ENCODE assay signal across 15 mouse cellular contexts in the genomic region with DNA sequence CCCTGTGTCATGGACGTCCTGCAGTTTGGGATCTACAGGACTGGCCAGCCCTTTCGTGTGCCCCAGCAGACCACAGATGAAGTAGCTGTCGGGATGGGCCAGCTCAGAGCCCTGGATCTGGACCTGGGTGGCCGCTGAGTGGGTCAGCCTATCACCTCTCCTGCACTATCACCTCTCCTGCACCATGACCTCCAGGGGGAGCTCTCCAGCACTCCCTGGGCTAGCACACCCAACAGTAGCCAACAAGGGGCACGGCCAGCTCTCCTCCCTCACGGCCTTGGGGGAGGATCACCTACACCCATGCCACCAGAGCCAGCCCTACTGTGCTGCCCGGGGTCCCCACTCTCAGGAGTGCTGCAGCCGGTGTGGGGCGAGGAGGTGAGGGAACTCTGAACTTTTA. TPM values are rescaled to one million over a fixed set of nuclear protein-coding genes. Genes with fewer than 3 reads are reported as not detected.
DNase-seq lines count a peak whose midpoint lies in the region; ATAC-seq and TF ChIP-seq lines count a peak whose summit lies in the region.
"Had no signal": no experiment of that assay in that cellular context is flagged by ENCODE, and none has a peak within 500 bp of the region (broad histone marks: within the 10 kb centered on the region; RNA-seq: fewer than 3 reads in every experiment).

No protein-coding gene starts in this region.

- ATAC-seq in stomach, postnatal 0 days (ENCODE audit: low FRiP score, low TSS enrichment), result no peak
- ATAC-seq: midbrain, embryonic 15.5 days had no signal

- no peak overlapping the region for H3K4me3 ChIP-seq in left cerebral cortex, adult 2 months
- H3K4me3 ChIP-seq in E14TG2a.4 (replicated peaks; ENCODE audit: low read length), result no peak overlapping the region
- H3K4me3 ChIP-seq in stomach, postnatal 0 days (ENCODE audit: low read depth, low read length), result no peak overlapping the region
- H3K4me3 ChIP-seq: erythroblast, embryonic 14.5 days; heart, embryonic 10.5 days; hindbrain, embryonic 12.5 days; lung, embryonic 15.5 days; midbrain, embryonic 15.5 days had no signal

- no peak for DNase-seq in left cerebral cortex, adult 2 months (ENCODE audit: extremely low spot score in 1 of 2, low spot score in 2 of 2)
- DNase-seq in left cerebral cortex, adult 9 months (ENCODE audit: low spot score in 2 of 2), result no peak
- DNase-seq in ZHBTc4 (ENCODE audit: low read depth, low spot score), result peak; percentile 33
- DNase-seq in stomach, postnatal 0 days (ENCODE audit: low spot score), result no peak
- DNase-seq in cerebellum, adult 11-12 months, result no peak
- no peak for DNase-seq in right cerebral cortex, adult 18-20 months
- DNase-seq: kidney, postnatal 14 days had no signal

- peak; percentile 12 for TF ChIP-seq CTCF in left cerebral cortex, adult 2 months (IDR thresholded peaks at IDR 0.05)
- TF ChIP-seq CTCF in E14TG2a.4 (conservative IDR thresholded peaks at IDR 0.05; ENCODE audit: low read length), result peak; percentile 40
- TF ChIP-seq CTCF in stomach, postnatal 0 days (IDR thresholded peaks at IDR 0.05; ENCODE audit: low read depth), result peak; percentile 36

- 71% methylated on average over 9 of the region's 9 CpGs for WGBS in stomach, postnatal 0 days

- intact Hi-C loops in left cerebral cortex, adult 2 months (cut with DNase I), result no loop called here

- no peak overlapping the region for H3K4me2 ChIP-seq in stomach, postnatal 0 days (replicated peaks; ENCODE audit: low read depth)
- H3K4me2 ChIP-seq: hindbrain, embryonic 12.5 days; lung, embryonic 15.5 days; midbrain, embryonic 15.5 days had no signal

- H3K9me3 ChIP-seq in E14TG2a.4 (ENCODE audit: low read length), result no peaks in the 10 kb centered on the region
- H3K9me3 ChIP-seq in stomach, postnatal 0 days (ENCODE audit: control insufficient read depth, low read length), result peaks cover 4% of the 10 kb centered on the region; the same call in 1 of the 2 replicates
- H3K9me3 ChIP-seq: heart, embryonic 10.5 days; hindbrain, embryonic 12.5 days; midbrain, embryonic 15.5 days had no signal

- H3K27ac ChIP-seq in left cerebral cortex, adult 2 months, result no peak overlapping the region
- no peak overlapping the region for H3K27ac ChIP-seq in stomach, postnatal 0 days (replicated peaks)
- H3K27ac ChIP-seq: heart, embryonic 10.5 days; hindbrain, embryonic 12.5 days; lung, embryonic 15.5 days; midbrain, embryonic 15.5 days had no signal

- TF ChIP-seq EP300 in stomach, postnatal 0 days (optimal IDR thresholded peaks at IDR 0.05), result no peak

- peaks cover 5% of the 10 kb centered on the region; the same call in 1 of the 2 replicates for H3K4me1 ChIP-seq in E14TG2a.4 (replicated peaks; ENCODE audit: low read depth, low read length)
- H3K4me1 ChIP-seq in stomach, postnatal 0 days (replicated peaks; ENCODE audit: control insufficient read depth, insufficient read depth), result peaks cover 5% of the 10 kb centered on the region
- H3K4me1 ChIP-seq: hindbrain, embryonic 12.5 days; midbrain, embryonic 15.5 days had no signal

- H3K9ac ChIP-seq in stomach, postnatal 0 days (ENCODE audit: low read length), result no peak overlapping the region
- H3K9ac ChIP-seq: hindbrain, embryonic 12.5 days; lung, embryonic 15.5 days; midbrain, embryonic 15.5 days had no signal

- H3K36me3 ChIP-seq in E14TG2a.4 (ENCODE audit: insufficient read depth, low read length), result no peaks in the 10 kb centered on the region
- H3K36me3 ChIP-seq in stomach, postnatal 0 days (ENCODE audit: control insufficient read depth, insufficient read depth, low read length), result no peaks in the 10 kb centered on the region
- H3K36me3 ChIP-seq: heart, embryonic 10.5 days; hindbrain, embryonic 12.5 days; lung, embryonic 15.5 days; midbrain, embryonic 15.5 days had no signal

- H3K27me3 ChIP-seq in E14TG2a.4 (ENCODE audit: insufficient read depth, low read length), result 0 out of 2 replicates have a peak, but pooled peaks cover 3% of the 10 kb centered on the region
- H3K27me3 ChIP-seq in stomach, postnatal 0 days (ENCODE audit: control insufficient read depth, insufficient read depth, low read length), result no peaks in the 10 kb centered on the region
- H3K27me3 ChIP-seq: lung, embryonic 15.5 days; midbrain, embryonic 15.5 days had no signal

RNA-seq across cellular contexts. Expression of gene Foxf1, which starts 36.7 kb away (rescaled TPM):
- total RNA-seq in left cerebral cortex, adult 2 months (2021), result under 1 TPM; 0.79 to 0.91 TPM
- 59.3 and 64.0 TPM in 2 replicates for polyA plus RNA-seq in stomach, postnatal 0 days (2015; fragmentation: Nextera tagmentation; extraction: Ambion mirVana)
- total RNA-seq: common myeloid progenitor, adult 5-6 weeks; neutrophil, adult 5-6 weeks had no signal
- polyA plus RNA-seq: erythroblast, embryonic 14.5 days had no signal
